Mouse (Mus musculus) layer of hippocampus, adult 2 months (tissue): Measurements from ENCODE around the gene Gm12569. TPM values are rescaled to one million over a fixed set of nuclear protein-coding genes. Genes with fewer than 3 reads are reported as not detected.

ENCODE experiments used
- DNase-seq, 2 experiments: peaks; one replicate each; pipeline ENCODE4 v3.0.0; 2022; ENCODE audit warnings: low spot score in 2 of 2
- H3K27ac ChIP-seq: fragments of 200-600 bp; 2 replicates; pipeline ENCODE4 v1.8.1; 2022
- H3K4me3 ChIP-seq: fragments of 200-600 bp; 2 replicates; pipeline ENCODE4 v1.8.1; 2022; ENCODE audit warnings: mild to moderate bottlenecking
- CTCF ChIP-seq: fragments of 200-600 bp; conservative IDR thresholded peaks from 2 replicates; pipeline ENCODE4 v1.8.1; 2022; ENCODE audit warnings: antibody characterized with exemption, mild to moderate bottlenecking, moderate library complexity
- long read RNA-seq, 2 experiments: library from polyadenylated mRNA; stranded (forward); transcript quantifications; one replicate each; pipeline ENCODE4 v2.0.0; 2021; ENCODE audit warnings: borderline mapping rate in 2 of 2
- total RNA-seq, 2 experiments: library from RNA; stranded (reverse); gene quantifications; 2 replicates each; pipeline ENCODE4 v1.2.3; 2021

Gene Gm12569
- total RNA-seq: not detected
- long read RNA-seq, experiment 1: 0 reads
- long read RNA-seq, experiment 2: 0 reads

DNA sequence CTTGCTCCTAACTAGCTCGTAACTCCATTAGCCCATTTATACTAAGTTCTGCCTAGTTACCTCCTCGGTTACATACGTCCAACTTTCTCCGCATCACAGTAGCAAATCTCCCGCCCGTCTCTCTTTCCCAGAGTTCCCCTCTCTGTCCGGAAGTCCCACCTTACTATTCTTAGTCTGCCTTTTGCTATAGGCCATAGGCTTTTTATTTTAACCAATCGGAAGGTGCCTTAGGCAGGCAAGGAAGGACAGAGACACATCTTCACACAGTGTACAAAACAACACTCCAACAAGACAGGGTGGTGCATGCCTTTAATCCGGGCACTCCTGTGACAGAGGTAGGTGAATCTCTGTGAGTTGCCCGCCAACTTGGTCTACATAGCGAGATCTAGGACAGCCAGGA lies at the start of gene Gm12569:
TSS of gene Gm12569 (plus strand) at position 166 of the 400 bp plus-strand sequence.
- no peak within 1 kb of the TSS for H3K27ac ChIP-seq
- TF ChIP-seq CTCF: no peak
- H3K4me3 ChIP-seq: no peak within 1 kb of the TSS
- DNase-seq: no peak

DNA sequence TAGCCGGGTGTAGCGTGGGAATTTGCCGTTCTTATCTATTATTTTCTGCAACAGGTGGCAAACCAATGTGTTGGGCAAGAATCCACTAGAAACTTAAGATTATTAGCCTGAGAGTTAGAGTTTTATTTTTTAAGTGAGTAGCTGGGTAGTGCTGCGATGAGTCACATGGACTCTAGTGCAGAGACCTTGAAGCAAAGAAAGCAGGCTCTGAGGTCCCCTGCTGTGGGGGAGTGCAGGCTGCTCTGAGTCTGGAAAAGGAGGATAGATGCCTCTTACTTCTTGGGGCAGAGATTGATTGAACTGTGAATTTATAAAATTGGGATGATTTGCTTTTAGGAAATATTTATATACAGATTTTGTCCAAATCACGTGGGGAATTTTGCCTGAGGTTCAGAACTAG lies 17.5 kb upstream of the Gm12569 start:
- DNase-seq: no peak
- TF ChIP-seq CTCF: no peak
- H3K4me3 ChIP-seq: no peak overlapping the region
- no peak overlapping the region for H3K27ac ChIP-seq

- Histone ChIP-seq H3K4me3 (no peak overlapping the region), H3K27ac (no peak overlapping the region)
- no peak for DNase-seq
- TF ChIP-seq CTCF: no peak
Observed at GRCm38 (mm10) chr11:51207758-51208157, 12.5 kb upstream of the Gm12569 start.

- DNase-seq: no peak
Observed at GRCm38 (mm10) chr11:51211426-51211825, 8.8 kb upstream of the Gm12569 start.

DNA sequence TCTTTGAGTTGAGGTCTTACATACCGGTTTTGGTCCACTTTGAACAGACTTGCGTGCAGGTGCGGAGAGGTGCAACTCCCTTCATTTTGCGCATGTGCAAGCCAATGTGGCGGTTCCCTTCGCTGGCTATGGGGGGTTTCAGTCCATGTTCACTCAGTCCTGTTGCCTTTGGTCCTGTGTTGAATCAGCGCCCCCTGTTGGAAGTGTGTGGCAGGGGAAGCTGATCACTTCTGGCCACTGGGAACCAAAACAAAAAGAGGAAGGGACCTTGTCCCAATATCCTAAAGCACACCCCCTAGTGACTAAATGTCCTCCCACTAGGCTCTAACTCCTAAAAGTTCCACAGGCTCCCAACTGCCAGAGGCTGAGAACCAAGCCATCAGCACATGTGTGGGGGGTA lies 6.3 kb upstream of the Gm12569 start:
- peak; percentile 41 for TF ChIP-seq CTCF
- no peak overlapping the region for H3K27ac ChIP-seq
- DNase-seq: no peak
- no peak overlapping the region for H3K4me3 ChIP-seq

More at GRCm38 (mm10) chr11:51211426-51211825, 8.8 kb upstream of the Gm12569 start:
- Histone ChIP-seq H3K27ac (no peak overlapping the region), H3K4me3 (no peak overlapping the region)
- no peak for TF ChIP-seq CTCF

GRCm38 (mm10) chr11:51219396-51219980 lies 785 bp upstream of the Gm12569 start:
- no peak for DNase-seq
- Histone ChIP-seq H3K4me3 (no peak overlapping the region), H3K27ac (no peak overlapping the region)
- no peak for TF ChIP-seq CTCF

GRCm38 (mm10) chr11:51227104-51227503 lies 6.8 kb downstream of the Gm12569 start:
- Histone ChIP-seq H3K27ac (no peak overlapping the region), H3K4me3 (no peak overlapping the region)
- peak; percentile 40 to 63 for DNase-seq
- TF ChIP-seq CTCF: no peak

GRCm38 (mm10) chr11:51234626-51235025 lies 14.4 kb downstream of the Gm12569 start:
- Histone ChIP-seq H3K27ac (no peak overlapping the region), H3K4me3 (no peak overlapping the region)
- no peak for DNase-seq
- no peak for TF ChIP-seq CTCF

DNA sequence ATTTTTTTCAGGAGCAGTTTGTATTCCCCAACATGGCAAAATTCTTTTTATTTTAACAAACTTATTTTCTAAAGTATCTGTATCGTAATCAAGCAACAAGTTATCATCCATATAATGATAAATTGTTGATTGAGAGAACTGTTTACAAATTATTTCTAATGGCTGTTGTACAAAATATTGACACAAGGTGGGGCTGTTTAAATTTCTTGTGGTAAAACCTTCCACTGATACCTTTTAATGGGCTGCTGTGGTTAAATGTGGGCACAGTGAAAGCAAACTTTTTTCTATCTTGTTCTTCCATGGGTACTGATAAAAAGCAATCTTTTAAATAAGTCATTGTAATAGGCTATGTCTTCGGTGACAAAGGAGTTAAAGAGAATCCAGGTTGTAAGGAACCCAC lies 22.6 kb downstream of the Gm12569 start:
- TF ChIP-seq CTCF: peak; percentile 47
- Histone ChIP-seq H3K4me3 (no peak overlapping the region), H3K27ac (no peak overlapping the region)
- no peak for DNase-seq

- no peak for TF ChIP-seq CTCF
- no peak for DNase-seq
- Histone ChIP-seq H3K27ac (no peak overlapping the region), H3K4me3 (no peak overlapping the region)
Observed at GRCm38 (mm10) chr11:51257006-51257405, 36.7 kb downstream of the Gm12569 start.

DNA sequence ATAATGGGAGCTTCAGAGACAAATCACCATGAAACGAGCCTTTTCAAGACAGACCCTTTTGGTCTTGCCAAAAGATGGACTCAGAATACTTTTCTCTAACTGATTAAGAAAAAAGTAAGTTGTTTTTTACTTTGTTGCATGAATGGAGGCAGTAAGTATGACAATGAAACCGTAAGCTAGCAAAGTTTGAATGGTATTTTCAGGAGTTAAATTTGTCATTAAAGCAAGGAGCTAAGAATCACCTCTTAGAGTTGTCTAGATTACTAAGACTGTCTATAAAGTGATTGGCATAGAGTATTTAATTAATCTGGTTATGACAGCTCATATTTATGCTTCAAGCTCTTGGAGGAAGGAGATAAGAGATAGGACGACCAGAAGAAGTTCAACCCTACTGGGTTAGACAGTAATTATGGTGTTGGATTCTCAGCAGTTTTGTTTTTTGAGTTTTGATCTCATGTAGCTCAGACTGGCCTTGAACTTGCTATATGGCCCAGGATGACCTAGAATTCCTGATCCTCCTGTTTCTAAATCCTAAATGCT lies 41.5 kb downstream of the Gm12569 start, which contains the start of gene Clk4:
TSS of gene Clk4 (plus strand) at position 51 of the 540 bp plus-strand sequence.
- TF ChIP-seq CTCF: no peak
- Histone ChIP-seq H3K4me3 (peak within 1 kb of the TSS; percentile 92), H3K27ac (peak within 1 kb of the TSS; percentile 98)
- DNase-seq: no peak

DNA sequence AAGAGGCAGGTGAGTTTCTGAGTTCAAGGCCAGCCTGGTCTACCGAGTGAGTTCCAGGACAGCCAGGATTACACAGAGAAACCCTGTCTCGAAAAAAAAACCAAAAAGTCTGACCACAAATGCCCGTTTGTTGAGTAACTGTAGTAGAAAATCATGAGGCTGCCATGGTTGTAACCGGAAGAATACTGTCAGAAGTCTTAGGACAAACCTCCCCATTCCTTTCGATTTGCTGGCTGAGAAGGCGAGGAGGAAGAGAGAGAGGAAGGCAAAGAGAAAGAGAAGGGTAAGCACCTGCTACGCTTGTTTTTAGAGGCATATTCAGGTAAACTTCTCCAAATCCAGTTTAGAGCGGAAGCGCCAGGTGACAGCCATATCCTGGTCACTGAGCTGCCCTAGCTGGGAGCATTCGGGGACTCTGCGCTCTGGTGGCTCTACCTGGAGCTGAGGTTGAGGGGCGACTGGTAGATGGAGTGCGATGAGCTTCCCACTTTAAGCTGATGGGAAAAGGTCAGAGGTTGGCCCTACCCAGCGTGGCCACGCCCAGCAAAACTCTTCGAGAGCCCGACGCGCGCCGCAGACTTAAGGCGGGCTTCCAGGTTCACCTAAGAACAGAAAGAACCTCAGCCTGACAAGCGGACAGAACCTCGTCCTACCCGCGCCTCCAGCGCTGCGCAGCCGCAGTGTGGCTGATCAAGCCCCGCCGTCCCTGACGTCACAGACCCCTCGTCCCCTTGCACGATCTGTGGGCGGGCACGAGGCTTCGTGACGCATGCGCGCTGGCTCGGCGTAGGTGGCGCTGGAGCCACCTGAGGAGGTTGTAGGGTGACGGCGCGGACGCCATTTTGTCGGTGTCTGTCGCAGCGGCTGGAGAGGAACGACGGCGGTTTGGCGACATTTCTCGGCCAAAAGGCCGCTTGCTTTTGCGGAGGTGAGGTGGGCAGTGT lies 42.3 kb downstream of the Gm12569 start, which contains the start of gene BC049762:
TSS of gene BC049762 (minus strand) at position 705 of the 944 bp plus-strand sequence.
- peak within 1 kb of the TSS; percentile 92 for H3K4me3 ChIP-seq
- TF ChIP-seq CTCF: peak; percentile 16; the same call in 1 of the 2 replicates
- peak; percentile 98 to 99 for DNase-seq
- H3K27ac ChIP-seq: peak within 1 kb of the TSS; percentile 98

GRCm38 (mm10) chr11:51263286-51263831 lies 43.1 kb downstream of the Gm12569 start:
- Histone ChIP-seq H3K4me3 (peak overlapping the region; percentile 92), H3K27ac (peak overlapping the region; percentile 98)
- DNase-seq: peak in 1 of 2 experiments; percentile 40
- no peak for TF ChIP-seq CTCF
